Mouse (Mus musculus): ENCODE results near the gene Bahcc1.

Bahcc1 gene

DNA sequence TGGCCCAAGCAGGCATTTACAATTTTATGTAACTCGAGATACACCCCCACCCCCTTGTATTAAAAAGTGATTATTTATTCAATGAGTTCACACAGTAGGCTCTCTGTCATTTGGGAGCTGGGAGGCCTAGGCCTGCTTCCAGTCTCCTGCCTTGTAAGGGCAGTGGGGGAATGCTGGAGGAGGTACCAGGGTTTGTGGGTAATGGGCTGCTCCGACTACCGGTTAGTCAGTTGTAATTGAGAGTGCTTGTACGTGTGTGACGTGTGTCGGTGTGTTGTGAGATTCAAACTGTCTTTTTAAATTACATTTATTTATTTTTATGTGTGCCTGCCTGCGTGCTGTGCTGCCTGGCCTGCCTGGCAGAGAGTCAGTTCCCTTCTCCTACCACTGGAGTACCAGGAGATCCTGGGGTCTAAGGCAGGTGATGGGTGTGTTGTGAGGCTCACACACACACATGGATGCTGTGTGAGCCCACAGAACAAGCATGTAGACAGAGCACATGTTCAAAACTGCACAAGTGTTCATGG lies 3.8 kb upstream of the Bahcc1 start:
- peak; percentile 57 for DNase-seq (ENCODE audit: low read depth, low spot score)

- DNase-seq (ENCODE audit: low read depth, low spot score) = peak; percentile 79
Measured at GRCm38 (mm10) chr11:120229861-120230751, 2.6 kb upstream of the Bahcc1 start.

GRCm38 (mm10) chr11:120230841-120231370 lies 1.8 kb upstream of the Bahcc1 start:
- DNase-seq (ENCODE audit: low read depth, low spot score) = peak; percentile 65

GRCm38 (mm10) chr11:120231379-120231778 lies 1.4 kb upstream of the Bahcc1 start:
- DNase-seq (ENCODE audit: low read depth, low spot score) = peak; percentile 99

DNA sequence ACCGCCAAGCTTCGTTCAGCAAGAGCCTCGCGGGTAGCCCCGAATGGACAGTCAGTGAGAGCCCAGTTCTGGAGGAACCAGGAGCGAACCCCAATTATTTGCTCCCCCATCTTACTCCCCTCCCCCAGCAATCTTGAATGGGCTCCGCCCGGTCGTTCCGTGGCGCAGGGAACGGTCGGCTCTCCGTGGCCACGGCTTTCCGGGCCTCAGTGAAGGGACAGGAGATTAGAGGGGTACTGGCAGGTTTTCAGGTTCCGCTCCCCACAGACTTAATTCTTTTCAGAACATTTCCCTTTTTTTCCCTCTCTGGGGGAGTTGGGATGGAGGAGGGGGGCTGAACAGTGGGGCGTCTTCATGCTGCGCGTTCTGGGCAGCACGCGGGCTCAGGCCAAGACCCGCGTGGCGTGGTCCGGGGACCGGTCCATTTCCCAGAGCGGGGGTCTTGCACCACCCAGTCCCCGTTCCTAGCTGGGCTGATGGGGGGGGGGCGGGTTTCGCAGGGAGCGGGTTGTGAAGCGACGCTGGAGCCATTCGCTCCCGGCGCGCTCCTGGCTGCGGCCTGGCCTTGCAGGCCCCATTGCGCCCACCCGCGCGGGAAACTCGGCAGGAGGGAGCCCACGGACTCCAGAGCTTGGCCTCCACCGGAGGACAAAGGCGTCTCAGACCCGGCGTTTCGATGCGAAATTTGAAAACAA lies 841 bp downstream of the Bahcc1 start:
- no peak for DNase-seq (ENCODE audit: low read depth, low spot score)

DNA sequence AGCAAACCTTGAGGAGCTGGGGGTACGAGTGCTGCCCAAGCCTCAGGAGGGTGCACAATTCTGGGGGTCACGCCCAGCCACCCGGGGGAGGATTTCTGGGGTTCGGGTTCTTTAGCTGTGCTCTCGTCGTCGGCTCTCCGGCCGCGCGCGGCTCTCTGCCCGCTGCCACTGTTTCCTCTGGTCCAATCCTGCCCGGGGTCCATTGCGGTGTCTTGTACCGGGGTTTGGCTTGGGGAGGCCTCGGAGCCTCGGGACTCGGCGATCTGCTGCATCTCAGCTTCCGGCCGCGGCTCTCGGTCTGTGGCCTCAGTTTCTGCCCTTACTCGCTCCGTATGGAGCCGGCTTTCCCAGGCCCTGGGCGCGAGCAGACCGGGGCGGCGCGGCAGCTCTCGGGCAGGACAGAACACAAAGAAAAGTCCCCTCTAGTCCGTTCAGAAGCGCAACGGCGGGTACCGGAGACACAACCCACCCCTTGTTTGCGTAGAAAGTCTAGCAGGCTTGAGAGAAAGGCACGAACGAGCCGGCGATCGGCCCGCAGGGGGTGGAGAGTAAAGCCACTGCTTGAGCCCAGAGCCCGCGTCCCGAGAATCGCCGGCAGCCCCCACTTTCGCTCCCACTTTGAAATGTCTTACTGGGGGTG lies 1.5 kb downstream of the Bahcc1 start:
- DNase-seq (ENCODE audit: low read depth, low spot score) = peak; percentile 75

GRCm38 (mm10) chr11:120234776-120235181 lies 2.0 kb downstream of the Bahcc1 start:
- peak; percentile 69 for DNase-seq (ENCODE audit: low read depth, low spot score)

DNA sequence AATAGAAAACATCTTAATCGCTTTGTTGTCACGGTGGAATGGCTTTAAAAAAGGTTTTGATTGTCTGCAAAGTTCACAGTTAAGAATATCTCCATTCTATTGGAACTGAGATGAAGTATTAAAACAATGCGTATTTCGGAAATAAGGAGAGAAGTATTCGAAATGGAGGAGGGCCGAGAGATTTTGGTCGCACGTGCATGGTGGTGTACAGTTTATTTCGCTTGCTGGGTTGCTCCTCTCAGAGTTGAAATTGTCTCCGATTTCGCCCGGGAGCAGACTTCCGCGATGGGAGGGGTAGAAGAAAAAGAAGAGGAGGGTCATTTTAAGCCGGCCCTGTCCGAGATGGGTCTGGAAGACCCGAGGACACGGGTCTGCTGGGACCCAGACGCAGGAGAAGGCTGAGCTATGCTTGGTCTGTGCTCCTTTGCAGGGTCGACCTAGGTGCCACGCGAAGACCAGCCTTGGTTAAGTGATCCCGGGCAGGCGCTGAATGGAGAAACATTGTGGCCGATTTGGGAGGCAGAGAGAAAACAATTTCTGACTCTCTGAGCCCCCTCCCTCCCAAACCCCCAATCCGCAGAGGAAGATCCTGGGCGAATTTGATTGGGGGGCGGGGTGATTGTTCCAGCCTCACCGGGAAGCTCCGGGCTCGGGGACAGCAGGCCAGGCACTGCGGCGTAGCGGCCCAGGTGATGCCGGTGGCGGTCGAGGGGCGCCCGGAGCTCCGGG lies 2.8 kb downstream of the Bahcc1 start:
- peak; percentile 51 for DNase-seq (ENCODE audit: low read depth, low spot score)

DNA sequence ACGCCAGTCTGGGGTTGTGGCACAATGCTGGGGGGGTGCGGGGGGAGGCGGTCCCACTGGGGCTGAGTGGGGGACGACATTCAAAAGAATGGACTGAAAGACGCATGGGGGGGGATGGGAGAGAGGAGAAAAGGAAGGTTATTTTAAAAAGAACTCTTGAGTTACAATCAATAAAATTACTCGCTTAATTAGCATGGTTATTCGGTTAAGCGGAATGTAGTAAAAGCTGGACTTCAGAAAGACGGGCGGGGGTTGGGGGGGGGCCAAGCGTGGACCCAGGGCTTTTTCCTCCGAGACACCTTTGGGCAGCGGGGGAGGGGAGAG lies 3.3 kb downstream of the Bahcc1 start:
- no peak for DNase-seq (ENCODE audit: low read depth, low spot score)

DNA sequence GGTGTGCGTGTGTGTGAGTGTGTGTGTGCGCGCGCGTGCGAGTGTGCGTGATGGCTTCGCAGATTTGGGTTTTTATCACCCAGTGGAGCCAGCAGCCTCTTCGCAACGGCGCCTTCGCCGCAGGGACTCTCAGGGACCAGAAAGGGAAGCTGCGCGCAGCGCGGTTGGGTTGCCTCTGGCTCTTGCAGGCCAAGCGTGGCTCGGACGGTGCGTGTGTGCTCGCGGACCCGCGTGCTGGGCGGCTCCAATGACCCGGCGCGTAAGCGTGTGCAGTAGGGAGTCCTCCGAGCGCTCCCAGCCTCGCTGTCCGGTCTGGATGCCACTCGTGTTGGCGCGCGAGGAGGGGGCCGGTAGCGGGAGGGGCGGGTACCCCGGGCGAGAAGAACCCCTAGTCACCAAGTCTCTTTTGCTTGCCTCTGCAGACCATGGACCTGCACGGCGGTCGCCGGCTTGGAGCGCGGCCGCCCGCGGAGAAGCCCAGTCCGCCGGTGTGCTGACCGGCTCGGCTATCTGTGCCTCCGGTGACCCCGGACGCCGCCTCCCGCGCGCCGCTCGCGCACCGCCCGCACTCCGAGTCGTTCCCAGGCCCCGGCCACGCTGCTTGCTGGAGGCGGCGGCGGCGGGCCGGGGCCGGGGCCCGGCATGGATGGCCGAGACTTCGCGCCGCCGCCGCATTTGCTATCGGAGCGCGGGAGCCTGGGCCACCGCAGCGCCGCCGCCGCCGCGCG lies 3.9 kb downstream of the Bahcc1 start:
- DNase-seq (ENCODE audit: low read depth, low spot score) = peak; percentile 62

DNA sequence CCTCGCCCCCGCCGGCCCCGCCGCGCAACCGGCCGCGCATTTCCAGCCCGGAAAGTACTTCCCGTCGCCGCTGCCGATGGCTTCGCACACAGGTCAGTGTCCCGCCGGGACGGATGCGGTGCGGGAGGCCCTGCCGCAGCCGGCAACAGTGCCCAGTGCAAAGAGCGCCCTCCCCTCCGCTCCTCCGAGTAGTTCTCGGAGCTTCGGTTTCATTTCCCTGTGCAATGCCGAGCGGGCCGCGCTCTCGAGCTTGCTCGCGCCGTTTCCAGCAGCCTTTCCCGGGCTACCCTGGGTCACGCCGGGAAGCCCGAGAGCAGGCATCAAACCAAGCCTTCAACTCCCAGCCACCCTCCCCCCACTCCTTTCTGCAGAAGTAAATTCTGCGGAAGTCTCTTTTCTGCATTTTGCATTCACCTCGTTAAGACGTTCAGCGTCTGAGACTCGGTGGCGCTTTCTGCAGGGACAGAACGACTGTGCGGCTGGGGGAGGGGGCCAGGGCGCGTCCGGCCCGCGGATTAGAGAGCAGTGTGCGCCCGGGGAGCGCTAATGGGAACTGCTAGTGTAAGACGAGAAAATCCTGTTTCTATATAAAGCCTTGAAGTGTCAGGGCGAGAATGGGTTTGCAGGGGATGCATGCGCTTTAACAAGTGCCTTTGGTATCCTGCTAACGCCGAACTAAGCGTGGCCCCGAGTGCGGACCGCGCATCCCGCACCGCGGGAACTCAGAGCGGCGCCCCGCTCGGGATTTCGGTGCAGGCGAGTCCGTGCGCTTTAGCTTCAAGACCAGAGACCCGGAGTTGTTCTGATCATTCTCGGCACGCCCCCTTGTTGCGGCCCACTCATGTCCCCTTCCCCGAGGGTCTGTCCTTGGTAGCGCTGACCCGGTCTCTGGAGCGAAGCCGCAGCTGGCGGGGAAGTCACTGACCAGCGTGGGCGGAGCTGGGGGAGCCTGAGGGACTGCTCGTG lies 4.7 kb downstream of the Bahcc1 start:
- DNase-seq (ENCODE audit: low read depth, low spot score) = peak; percentile 80

DNA sequence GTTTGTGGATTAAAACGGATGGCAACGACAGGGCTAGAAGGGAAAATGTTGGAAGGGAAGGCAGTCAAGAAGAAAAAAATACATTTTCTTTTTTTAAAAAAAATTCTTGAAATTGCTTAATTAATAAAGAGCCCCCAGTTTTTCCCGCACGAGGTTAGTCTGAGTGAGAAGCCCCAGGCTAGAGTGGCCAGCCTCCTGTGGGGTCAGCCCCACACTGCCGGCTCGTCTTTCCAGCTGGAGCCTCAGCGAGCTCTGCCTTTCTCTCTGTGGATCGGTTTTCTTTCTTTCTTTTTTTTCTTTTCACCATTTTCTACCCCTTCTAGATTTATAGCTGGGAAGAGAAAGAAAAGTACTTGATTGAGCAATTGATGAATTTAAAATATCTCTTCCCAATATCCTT lies 5.6 kb downstream of the Bahcc1 start:
- no peak for DNase-seq (ENCODE audit: low read depth, low spot score)

DNA sequence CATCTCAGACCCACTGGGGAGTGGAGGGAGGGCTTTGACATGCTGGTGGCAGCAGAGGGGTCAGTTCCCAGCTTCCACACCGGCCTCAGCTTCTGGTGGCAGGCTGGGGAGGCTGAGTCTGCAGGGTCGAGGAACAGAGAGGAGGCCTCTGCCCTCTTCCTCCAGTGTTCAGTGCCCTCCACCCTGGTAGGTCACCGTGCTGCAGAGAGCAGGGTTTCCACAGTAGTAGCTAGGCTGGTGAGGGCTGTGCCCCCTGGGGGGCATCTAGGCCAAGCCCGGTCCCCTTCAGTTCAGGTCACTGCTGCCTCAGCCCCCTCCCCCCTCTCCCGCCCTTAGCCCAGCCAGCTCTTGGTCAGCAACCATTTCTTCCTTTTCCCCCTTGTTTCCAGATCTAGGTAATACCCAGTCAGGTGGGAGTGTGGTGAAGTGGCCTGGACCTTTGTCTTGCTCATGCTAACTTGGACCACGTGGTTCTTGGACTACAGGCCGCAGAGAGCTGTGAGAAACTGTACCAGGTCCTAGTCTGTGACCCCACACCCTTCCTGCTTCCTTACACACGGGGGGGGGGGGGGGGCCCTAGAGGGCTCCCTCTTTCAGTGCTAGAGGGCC lies 6.1 kb downstream of the Bahcc1 start:
- DNase-seq (ENCODE audit: low read depth, low spot score) = no peak

DNA sequence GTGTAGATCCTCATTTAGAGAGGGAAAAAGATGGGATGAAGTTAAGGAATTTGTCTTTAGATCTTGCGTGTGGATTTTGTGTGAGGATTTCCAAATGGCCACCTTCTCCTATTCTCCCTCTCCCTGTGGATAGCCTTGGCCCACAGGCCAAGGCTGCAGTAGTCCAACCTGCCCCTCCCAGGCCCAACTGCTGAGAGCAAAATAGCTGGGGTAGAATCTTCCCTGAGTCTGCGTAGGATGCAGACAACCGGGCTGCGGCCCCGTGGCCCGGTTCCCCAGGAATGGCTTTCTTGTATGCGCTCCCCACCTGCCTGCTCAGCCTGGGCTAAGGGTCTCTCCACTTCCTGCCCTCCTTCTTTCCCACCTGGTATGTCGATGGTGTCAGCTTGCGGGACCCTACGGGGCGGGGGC lies 6.8 kb downstream of the Bahcc1 start:
- peak; percentile 58 for DNase-seq (ENCODE audit: low read depth, low spot score)

GRCm38 (mm10) chr11:120240206-120240605 lies 7.5 kb downstream of the Bahcc1 start:
- peak; percentile 95 for DNase-seq (ENCODE audit: low read depth, low spot score)

DNA sequence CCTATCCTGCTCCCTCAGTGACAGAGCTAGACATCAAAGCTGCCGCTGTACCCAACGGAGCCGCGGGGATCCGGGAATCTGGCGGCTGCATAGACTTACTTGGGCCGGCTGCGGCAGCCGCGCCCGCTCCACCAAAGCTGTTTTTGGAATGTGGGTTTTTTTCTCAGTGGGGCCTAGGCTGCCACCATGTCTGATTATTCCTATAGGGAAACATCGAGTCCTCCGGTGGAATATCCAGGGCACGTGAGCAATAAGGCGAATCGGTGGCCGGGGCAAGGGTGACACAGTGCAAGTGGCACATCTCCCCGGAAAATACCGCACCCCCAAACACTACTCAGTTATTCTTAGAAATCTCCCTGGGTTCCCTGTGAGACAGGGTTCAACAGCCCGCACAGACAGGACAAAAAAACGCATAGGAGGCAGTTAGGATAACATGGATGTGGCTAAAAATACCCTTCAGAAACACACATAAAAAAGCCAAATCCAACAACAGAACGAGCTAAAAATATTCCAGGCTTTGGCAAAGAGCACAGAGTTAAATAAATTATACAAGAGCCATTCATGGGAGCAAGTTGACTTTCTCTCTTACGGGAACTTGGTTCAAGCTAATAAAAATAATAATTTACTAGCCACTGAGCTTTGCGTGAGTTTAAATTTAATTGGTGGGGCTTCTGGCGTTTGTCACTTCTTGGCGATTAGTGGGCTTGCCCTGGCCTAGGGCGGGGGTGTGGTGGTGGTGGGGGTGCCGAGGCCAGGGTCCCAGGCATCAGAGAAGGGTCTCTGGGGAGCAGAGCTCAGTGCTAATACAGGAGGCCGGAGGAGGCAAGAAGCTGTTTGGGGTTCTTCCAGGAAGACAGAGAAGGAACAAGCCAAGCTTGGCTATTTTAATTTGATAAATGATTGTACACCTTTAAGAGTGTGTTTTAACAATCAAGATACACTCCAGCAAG lies 8.5 kb downstream of the Bahcc1 start:
- peak; percentile 89 for DNase-seq (ENCODE audit: low read depth, low spot score)

DNA sequence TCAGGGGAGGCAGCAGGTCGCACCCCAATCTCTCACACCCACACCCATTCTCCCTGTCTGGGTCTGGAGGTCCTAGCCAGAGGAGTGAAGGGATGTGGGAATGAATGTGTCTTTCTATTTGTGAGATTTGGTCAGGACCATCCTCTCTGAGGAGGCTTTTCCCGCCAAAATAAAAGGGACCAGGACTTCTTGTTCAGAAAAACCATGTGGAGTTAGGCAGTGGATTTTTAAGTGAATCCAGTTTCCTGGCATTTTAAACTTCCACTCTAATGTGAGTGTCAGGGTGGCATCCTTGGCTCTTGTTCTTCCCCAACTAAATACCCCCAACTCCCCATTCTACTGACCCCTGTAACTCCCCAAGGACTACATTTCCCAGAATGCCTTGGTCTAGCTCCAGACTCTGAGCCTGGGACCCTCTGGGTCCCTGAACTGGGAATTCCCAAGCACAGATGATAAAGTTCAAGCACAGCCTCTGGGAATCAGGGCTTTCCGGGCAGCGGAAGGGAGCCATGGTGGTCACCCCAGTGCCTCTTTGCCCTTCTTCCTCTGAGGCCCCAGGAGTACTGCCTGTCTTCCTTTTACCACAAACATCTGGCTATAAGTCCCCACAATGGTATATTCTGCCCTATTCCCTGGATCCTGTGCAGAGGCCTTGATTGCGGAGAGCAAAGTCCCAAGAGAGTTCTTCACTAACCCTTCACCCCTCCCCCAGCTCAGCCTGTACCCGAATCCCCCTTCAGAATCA lies 9.4 kb downstream of the Bahcc1 start:
- no peak for DNase-seq (ENCODE audit: low read depth, low spot score)
